Mouse (Mus musculus): ENCODE measurements around the gene Ankfn1. TPM values are rescaled to one million over a fixed set of nuclear protein-coding genes. Genes with fewer than 3 reads are reported as not detected.

Gene Ankfn1
- polyA plus RNA-seq, 1 experiment from 2014 or later, result 1.9 TPM

- DNase-seq (ENCODE audit: low spot score), result peak; percentile 56
- peaks cover 31% of the 10 kb centered on the region for H3K4me1 ChIP-seq
- WGBS, result 3% methylated on average over 29 of the region's 29 CpGs
- H3K4me3 ChIP-seq, result peak overlapping the region; percentile 44
- H3K27me3 ChIP-seq (ENCODE audit: low read depth, poor library complexity, severe bottlenecking), result no peaks in the 10 kb centered on the region
- peaks cover 7% of the 10 kb centered on the region; the same call in 1 of the 2 replicates for H3K36me3 ChIP-seq
- peak overlapping the region; percentile 80 for H3K27ac ChIP-seq (replicated peaks)
- H3K9me3 ChIP-seq (replicated peaks), result peaks cover 9% of the 10 kb centered on the region; the same call in 1 of the 2 replicates
These were observed 232.3 kb downstream of the Ankfn1 start for GRCm38 (mm10) chr11:89544856-89545817.

- Histone ChIP-seq H3K4me3 (no peak overlapping the region), H3K4me1 (peaks cover 10% of the 10 kb centered on the region), H3K27ac (replicated peaks) (no peak overlapping the region), H3K9me3 (replicated peaks) (peaks cover 6% of the 10 kb centered on the region; the same call in 1 of the 2 replicates), H3K36me3 (peaks cover 7% of the 10 kb centered on the region; the same call in 1 of the 2 replicates), H3K27me3 (ENCODE audit: low read depth, poor library complexity, severe bottlenecking) (no peaks in the 10 kb centered on the region)
- 80% methylated on average over 8 of the region's 8 CpGs for WGBS
- no peak for DNase-seq (ENCODE audit: low spot score)
These were observed 239.1 kb downstream of the Ankfn1 start for GRCm38 (mm10) chr11:89538376-89538775.

- WGBS, result 90% methylated on average over 4 of the region's 4 CpGs
- Histone ChIP-seq H3K36me3 (no peaks in the 10 kb centered on the region), H3K4me3 (no peak overlapping the region), H3K9me3 (replicated peaks) (no peaks in the 10 kb centered on the region), H3K4me1 (no peaks in the 10 kb centered on the region), H3K27ac (replicated peaks) (no peak overlapping the region), H3K27me3 (ENCODE audit: low read depth, poor library complexity, severe bottlenecking) (no peaks in the 10 kb centered on the region)
- no peak for DNase-seq (ENCODE audit: low spot score)
These were observed 249.5 kb downstream of the Ankfn1 start for GRCm38 (mm10) chr11:89527800-89528430.

GRCm38 (mm10) chr11:89515501-89515901 is 262.0 kb downstream of the Ankfn1 start:
- Histone ChIP-seq H3K36me3 (no peaks in the 10 kb centered on the region), H3K27me3 (ENCODE audit: low read depth, poor library complexity, severe bottlenecking) (no peaks in the 10 kb centered on the region), H3K9me3 (replicated peaks) (no peaks in the 10 kb centered on the region), H3K27ac (replicated peaks) (no peak overlapping the region), H3K4me3 (no peak overlapping the region), H3K4me1 (peaks cover 4% of the 10 kb centered on the region; the same call in 1 of the 2 replicates)
- no peak for DNase-seq (ENCODE audit: low spot score)
- WGBS, result 62% methylated on average over 9 of the region's 9 CpGs

- Histone ChIP-seq H3K4me1 (peaks cover 18% of the 10 kb centered on the region), H3K27ac (replicated peaks) (peak overlapping the region; percentile 59; the same call in 1 of the 2 replicates), H3K27me3 (ENCODE audit: low read depth, poor library complexity, severe bottlenecking) (0 out of 2 replicates have a peak, but pooled peaks cover 6% of the 10 kb centered on the region), H3K4me3 (peak overlapping the region; percentile 7; the same call in 1 of the 2 replicates), H3K9me3 (replicated peaks) (no peaks in the 10 kb centered on the region), H3K36me3 (no peaks in the 10 kb centered on the region)
- no peak for DNase-seq (ENCODE audit: low spot score)
- 10% methylated on average over 11 of the region's 11 CpGs for WGBS
These were observed 268.7 kb downstream of the Ankfn1 start for GRCm38 (mm10) chr11:89508675-89509324.

- H3K9me3 ChIP-seq (replicated peaks), result no peaks in the 10 kb centered on the region
- 86% methylated on average over 11 of the region's 11 CpGs for WGBS
- H3K4me1 ChIP-seq, result peaks cover 26% of the 10 kb centered on the region
- H3K27me3 ChIP-seq (ENCODE audit: low read depth, poor library complexity, severe bottlenecking), result 0 out of 2 replicates have a peak, but pooled peaks cover 6% of the 10 kb centered on the region
- no peak overlapping the region for H3K4me3 ChIP-seq
- no peaks in the 10 kb centered on the region for H3K36me3 ChIP-seq
- H3K27ac ChIP-seq (replicated peaks), result no peak overlapping the region
- DNase-seq (ENCODE audit: low spot score), result no peak
These were observed 270.7 kb downstream of the Ankfn1 start for GRCm38 (mm10) chr11:89506595-89507245.

- Histone ChIP-seq H3K27ac (replicated peaks) (no peak overlapping the region), H3K27me3 (ENCODE audit: low read depth, poor library complexity, severe bottlenecking) (0 out of 2 replicates have a peak, but pooled peaks cover 6% of the 10 kb centered on the region), H3K4me1 (peaks cover 27% of the 10 kb centered on the region), H3K36me3 (no peaks in the 10 kb centered on the region), H3K4me3 (no peak overlapping the region), H3K9me3 (replicated peaks) (no peaks in the 10 kb centered on the region)
- 92% methylated on average over 7 of the region's 7 CpGs for WGBS
- DNase-seq (ENCODE audit: low spot score), result no peak
These were observed 272.4 kb downstream of the Ankfn1 start for GRCm38 (mm10) chr11:89505046-89505445.

GRCm38 (mm10) chr11:89501796-89502195 is 275.7 kb downstream of the Ankfn1 start:
- no peaks in the 10 kb centered on the region for H3K27me3 ChIP-seq (ENCODE audit: low read depth, poor library complexity, severe bottlenecking)
- H3K36me3 ChIP-seq, result no peaks in the 10 kb centered on the region
- DNase-seq (ENCODE audit: low spot score), result no peak
- no peak overlapping the region for H3K27ac ChIP-seq (replicated peaks)
- WGBS, result 71% methylated on average over 7 of the region's 7 CpGs
- H3K4me1 ChIP-seq, result peaks cover 9% of the 10 kb centered on the region
- H3K4me3 ChIP-seq, result no peak overlapping the region
- no peaks in the 10 kb centered on the region for H3K9me3 ChIP-seq (replicated peaks)

- H3K36me3 ChIP-seq, result no peaks in the 10 kb centered on the region
- peaks cover 9% of the 10 kb centered on the region for H3K4me1 ChIP-seq
- no peak overlapping the region for H3K4me3 ChIP-seq
- H3K27ac ChIP-seq (replicated peaks), result no peak overlapping the region
- no peaks in the 10 kb centered on the region; the same call in 1 of the 2 replicates for H3K9me3 ChIP-seq (replicated peaks)
- H3K27me3 ChIP-seq (ENCODE audit: low read depth, poor library complexity, severe bottlenecking), result no peaks in the 10 kb centered on the region
- WGBS, result 87% methylated on average over 2 of the region's 2 CpGs
- DNase-seq (ENCODE audit: low spot score), result no peak
These were observed 276.5 kb downstream of the Ankfn1 start for GRCm38 (mm10) chr11:89500961-89501360.

- no peaks in the 10 kb centered on the region for H3K36me3 ChIP-seq
- H3K27me3 ChIP-seq (ENCODE audit: low read depth, poor library complexity, severe bottlenecking), result no peaks in the 10 kb centered on the region
- WGBS, result 82% methylated on average over 6 of the region's 6 CpGs
These were observed 296.4 kb downstream of the Ankfn1 start for GRCm38 (mm10) chr11:89481084-89481483.

GRCm38 (mm10) chr11:89476927-89477326 is 300.5 kb downstream of the Ankfn1 start:
- Histone ChIP-seq H3K27me3 (ENCODE audit: low read depth, poor library complexity, severe bottlenecking) (no peaks in the 10 kb centered on the region), H3K9me3 (replicated peaks) (no peaks in the 10 kb centered on the region), H3K4me1 (peaks cover 19% of the 10 kb centered on the region), H3K4me3 (no peak overlapping the region), H3K27ac (replicated peaks) (no peak overlapping the region), H3K36me3 (no peaks in the 10 kb centered on the region)
- no peak for DNase-seq (ENCODE audit: low spot score)
- 54% methylated on average over 5 of the region's 5 CpGs for WGBS

More at GRCm38 (mm10) chr11:89481084-89481483, 296.4 kb downstream of the Ankfn1 start:
- no peak overlapping the region for H3K4me3 ChIP-seq
- H3K9me3 ChIP-seq (replicated peaks), result no peaks in the 10 kb centered on the region
- DNase-seq (ENCODE audit: low spot score), result no peak
- no peak overlapping the region for H3K27ac ChIP-seq (replicated peaks)
- peaks cover 17% of the 10 kb centered on the region for H3K4me1 ChIP-seq

GRCm38 (mm10) chr11:89476047-89476446 is 301.4 kb downstream of the Ankfn1 start:
- WGBS, result 84% methylated on average over 4 of the region's 4 CpGs
- Histone ChIP-seq H3K4me1 (peaks cover 19% of the 10 kb centered on the region), H3K9me3 (replicated peaks) (no peaks in the 10 kb centered on the region), H3K36me3 (no peaks in the 10 kb centered on the region), H3K27ac (replicated peaks) (no peak overlapping the region), H3K4me3 (no peak overlapping the region), H3K27me3 (ENCODE audit: low read depth, poor library complexity, severe bottlenecking) (no peaks in the 10 kb centered on the region)
- no peak for DNase-seq (ENCODE audit: low spot score)

All from midbrain, embryonic 10.5 days (tissue).